Mouse (Mus musculus) heart, adult 8-10 months (tissue): Measurements from ENCODE around the gene Frmpd3. TPM values are rescaled to one million over a fixed set of nuclear protein-coding genes. Genes with fewer than 3 reads are reported as not detected.
A peak's percentile ranks its signal among the peaks of the same experiment; 100 is the strongest.

Source experiments
- DNase-seq: peaks from one replicate; pipeline ENCODE4 v3.0.0; 2022; ENCODE audit warnings: low spot score
- microRNA-seq: library from miRNA; unstranded; fragments of <30 nt; microRNA quantifications from one replicate; pipeline ENCODE4 v1.2.0, GENCODE M21; 2022
- total RNA-seq, 4 experiments: library from RNA; stranded (reverse); gene quantifications; 2 replicates each; pipeline ENCODE4 v1.2.4; 2022

Gene Frmpd3
- total RNA-seq, 4 experiments from 2014 or later, result 0.03 TPM; not detected in 3

- peak; percentile 85 for DNase-seq
These were observed 114.2 kb downstream of the Frmpd3 start, which contains the start of gene Prps1 for GRCm38 (mm10) chrX:140456279-140456731. TSS of gene Prps1 (plus strand) at chrX:140456613.

GRCm38 (mm10) chrX:140456751-140457491 is 114.9 kb downstream of the Frmpd3 start:
- DNase-seq, result peak; percentile 3

GRCm38 (mm10) chrX:140457502-140457901 is 115.4 kb downstream of the Frmpd3 start:
- no peak for DNase-seq

- DNase-seq, result no peak
These were observed 136.2 kb downstream of the Frmpd3 start for GRCm38 (mm10) chrX:140478231-140478630.

GRCm38 (mm10) chrX:140479171-140479570 is 137.1 kb downstream of the Frmpd3 start:
- no peak for DNase-seq

Small RNA genes within 50 kb of the gene (microRNA-seq; reads per million reads assigned to microRNA genes)
- not detected for gene Mir3475

Other genes starting within 250 kb of the Frmpd3 start
- 10 to 100 TPM; 24.4 to 32.6 (median 30.2) TPM for gene Prps1, start 114.3 kb downstream of the Frmpd3 start, total RNA-seq